Mouse (Mus musculus) MN1 (cell line): Measurements from ENCODE around the gene Emc8.

Source experiments
- DNase-seq: peaks from one replicate; pipeline ENCODE4 v3.0.0-alpha.2; 2016; ENCODE audit warnings: low spot score

Gene Emc8

GRCm38 (mm10) chr8:120668374-120668905 is at the start of gene Emc8:
Emc8 (minus strand) TSS chr8:120668573.
- no peak for DNase-seq

GRCm38 (mm10) chr8:120715996-120716680 is 47.8 kb upstream of the Emc8 start:
- DNase-seq, result no peak

GRCm38 (mm10) chr8:120715200-120715599 is 46.8 kb upstream of the Emc8 start:
- no peak for DNase-seq

DNA sequence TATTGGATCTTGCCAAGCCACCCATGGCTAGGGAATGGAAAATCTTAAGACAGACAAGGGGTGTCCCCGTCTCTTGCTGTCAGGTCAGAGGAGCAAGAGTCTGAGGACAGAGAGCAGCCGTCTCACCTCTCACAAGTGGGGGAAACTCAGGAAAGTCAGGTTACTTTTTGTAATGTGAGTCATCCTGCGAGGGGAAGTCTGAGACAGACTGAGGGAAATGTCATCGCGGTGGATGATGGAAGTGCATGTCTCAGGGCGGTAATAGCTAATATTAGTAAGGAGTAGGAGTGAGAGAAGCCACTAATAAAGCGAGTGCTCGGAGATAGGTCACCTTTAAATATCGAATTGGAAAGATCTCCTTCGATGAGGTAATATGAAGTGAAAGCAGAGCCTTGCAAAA is 40.8 kb upstream of the Emc8 start:
- DNase-seq, result no peak

DNA sequence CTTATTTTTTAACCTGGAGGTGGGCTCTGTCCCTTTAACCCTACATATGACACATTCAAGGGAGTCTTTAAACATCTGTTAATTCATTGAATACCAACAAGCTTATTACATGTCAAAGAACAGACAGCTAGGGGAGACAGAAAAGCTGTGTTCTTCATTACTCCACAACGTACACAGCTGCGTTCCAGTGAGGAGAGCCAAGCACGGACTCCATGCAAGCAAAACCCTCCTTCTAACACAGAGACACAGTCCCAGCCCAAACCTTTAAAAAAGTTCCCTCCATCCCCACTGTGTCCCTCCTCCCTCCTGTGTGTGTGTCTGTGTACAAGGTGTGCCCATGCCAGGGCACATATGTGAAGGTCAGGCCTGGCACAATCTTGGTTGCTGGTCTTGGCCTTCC is 37.8 kb upstream of the Emc8 start:
- no peak for DNase-seq

- DNase-seq, result no peak
These were observed 36.8 kb upstream of the Emc8 start for GRCm38 (mm10) chr8:120705163-120705562.

- DNase-seq, result no peak
These were observed 35.8 kb upstream of the Emc8 start for GRCm38 (mm10) chr8:120704203-120704602.

GRCm38 (mm10) chr8:120701758-120702465 is 33.5 kb upstream of the Emc8 start:
- no peak for DNase-seq

- DNase-seq, result no peak
These were observed 31.7 kb upstream of the Emc8 start for GRCm38 (mm10) chr8:120700053-120700452.

DNA sequence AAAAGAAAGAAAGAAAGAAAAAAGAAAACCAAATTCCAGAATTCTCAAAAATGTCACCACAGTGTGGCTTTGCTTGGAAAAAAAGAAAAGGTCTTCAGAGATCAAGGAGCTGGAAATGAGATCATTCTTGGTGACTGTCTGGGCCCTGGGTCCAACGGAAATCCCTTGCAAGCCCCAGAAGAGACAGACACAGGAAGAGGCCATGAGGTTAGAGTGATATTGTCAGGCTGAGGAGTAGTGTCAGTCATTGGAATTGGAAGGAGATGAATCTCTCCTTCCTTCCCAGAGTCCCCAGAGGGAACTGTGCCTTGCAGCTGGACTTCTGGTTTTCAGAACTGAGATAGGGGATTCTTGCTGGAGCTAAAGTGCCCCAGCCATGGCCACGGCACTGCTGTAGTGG is 31.2 kb upstream of the Emc8 start:
- DNase-seq, result no peak

DNA sequence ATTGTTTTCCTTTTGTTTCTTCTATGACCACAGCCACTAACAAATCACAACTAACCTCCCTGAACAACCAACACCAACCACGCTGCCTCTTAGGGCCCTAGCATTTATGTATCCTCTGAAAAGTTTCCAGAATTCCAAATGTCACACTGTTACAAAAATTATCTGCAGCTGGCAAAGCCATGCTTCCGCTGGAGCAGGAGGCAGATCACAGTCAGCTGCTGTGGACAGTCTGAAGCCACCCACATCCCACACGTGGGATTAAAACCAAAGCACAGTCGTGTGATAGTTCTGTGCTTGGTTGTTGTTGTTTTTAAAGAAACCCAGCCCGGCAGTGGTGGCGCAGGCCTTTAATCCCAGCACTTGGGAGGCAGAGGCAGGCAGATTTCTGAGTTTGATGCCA is 30.7 kb upstream of the Emc8 start:
- no peak for DNase-seq

GRCm38 (mm10) chr8:120698426-120698825 is 30.1 kb upstream of the Emc8 start:
- DNase-seq, result no peak

DNA sequence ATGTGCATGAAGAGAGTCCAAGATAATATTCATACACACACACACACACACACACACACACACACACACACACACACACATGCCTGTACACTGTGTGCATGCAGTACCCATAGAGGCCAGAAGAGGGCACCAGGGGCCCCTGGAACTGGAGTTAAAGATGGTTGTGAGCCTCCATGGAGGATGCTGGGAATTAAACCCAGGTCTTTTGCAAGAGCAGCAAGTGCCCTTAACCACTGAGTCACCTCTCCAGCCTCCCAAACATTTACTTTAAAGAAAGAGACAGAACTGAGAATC is 29.6 kb upstream of the Emc8 start:
- DNase-seq, result no peak

GRCm38 (mm10) chr8:120697154-120697978 is 29.0 kb upstream of the Emc8 start:
- DNase-seq, result peak; percentile 69

- no peak for DNase-seq
These were observed 28.2 kb upstream of the Emc8 start for GRCm38 (mm10) chr8:120696401-120697153.

DNA sequence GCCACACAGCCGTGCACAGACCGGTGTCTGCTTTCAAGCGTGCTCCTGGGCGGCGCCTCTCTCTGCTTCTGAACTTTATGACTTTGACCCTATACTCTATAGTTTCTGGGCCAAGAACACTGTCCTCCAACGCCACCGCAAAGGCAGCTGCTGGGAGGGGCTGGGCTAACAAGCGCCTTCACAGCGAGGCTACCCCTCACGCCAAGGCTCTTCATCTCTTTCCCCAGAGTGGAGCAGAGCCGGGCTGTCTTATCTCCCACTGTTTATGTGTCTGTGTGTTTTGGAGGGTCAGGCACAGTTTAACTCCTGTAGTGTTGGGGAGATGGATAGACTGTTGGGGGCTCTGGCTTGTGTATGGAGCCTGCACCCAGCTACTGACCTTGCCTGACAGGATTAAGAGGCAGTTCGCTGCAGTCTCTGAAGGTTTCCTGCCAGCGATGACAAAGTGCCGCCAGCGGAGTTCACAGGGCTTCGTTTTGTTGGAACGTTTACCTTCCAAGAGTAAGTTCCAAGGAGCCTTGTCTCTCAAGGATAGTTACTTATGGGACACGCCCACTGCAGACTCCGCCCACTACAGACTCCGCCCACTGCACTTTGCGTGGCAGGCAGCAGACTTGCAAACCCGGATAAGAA is 25.6 kb upstream of the Emc8 start:
- DNase-seq, result no peak

- no peak for DNase-seq
These were observed 24.6 kb upstream of the Emc8 start for GRCm38 (mm10) chr8:120692934-120693333.

DNA sequence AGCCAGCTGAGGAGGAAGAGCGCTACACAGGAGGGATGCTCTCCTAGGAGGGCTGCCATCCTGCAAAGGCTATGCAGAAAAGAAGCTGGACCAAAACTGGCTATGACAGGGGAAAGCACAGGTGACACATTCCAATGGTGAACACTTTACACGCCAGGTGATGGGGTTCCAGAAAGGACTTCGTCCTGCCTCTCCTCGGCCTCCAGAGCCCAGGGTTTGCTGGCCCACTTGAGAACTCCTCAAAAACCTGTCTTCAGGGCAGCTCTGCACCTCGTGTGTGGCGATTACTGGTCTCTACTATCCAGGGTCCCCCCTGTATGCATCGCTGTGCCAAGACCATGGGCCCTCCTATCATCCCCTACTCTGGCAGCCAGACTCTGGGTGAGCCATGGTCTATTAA is 20.1 kb upstream of the Emc8 start:
- DNase-seq, result no peak

DNA sequence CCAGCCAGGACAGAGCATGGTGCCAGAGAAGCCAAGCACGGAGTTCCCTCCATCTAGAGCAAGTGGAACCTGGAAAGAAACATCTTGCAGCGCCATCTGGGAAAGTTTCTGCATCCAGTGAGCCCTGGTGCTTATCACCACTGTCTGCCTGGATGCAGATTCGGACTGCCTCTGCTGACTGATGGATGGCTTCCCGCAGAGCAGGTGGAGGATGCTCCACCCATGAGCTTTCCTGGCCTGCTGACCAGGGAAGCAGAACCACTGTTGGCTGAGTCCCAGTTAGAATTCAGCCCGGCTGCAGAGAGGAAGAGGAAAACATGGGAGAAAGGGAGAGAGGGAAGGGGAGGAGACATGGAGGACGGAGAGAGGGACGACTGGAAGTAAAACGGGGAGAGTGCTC is 19.4 kb upstream of the Emc8 start:
- DNase-seq, result no peak

DNA sequence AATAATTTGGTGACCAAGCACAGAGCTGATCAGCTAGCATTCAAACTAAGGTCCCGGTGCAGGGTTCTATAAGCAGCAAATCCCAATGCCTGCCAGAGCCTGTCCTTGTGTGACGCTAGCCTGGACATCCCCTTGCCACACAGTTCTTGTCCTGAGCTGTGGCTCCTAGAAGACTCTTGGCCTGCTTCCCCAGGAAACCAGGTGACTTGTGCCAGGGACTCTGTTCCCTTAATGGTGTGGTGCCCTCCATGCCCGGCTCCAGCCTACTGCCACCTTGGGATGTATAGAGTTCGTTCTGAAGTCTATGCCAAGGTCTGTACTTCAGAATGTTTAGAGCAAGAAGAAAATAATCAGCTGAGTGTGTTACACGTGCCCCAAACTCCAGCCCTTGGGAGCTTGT is 18.2 kb upstream of the Emc8 start:
- DNase-seq, result no peak

DNA sequence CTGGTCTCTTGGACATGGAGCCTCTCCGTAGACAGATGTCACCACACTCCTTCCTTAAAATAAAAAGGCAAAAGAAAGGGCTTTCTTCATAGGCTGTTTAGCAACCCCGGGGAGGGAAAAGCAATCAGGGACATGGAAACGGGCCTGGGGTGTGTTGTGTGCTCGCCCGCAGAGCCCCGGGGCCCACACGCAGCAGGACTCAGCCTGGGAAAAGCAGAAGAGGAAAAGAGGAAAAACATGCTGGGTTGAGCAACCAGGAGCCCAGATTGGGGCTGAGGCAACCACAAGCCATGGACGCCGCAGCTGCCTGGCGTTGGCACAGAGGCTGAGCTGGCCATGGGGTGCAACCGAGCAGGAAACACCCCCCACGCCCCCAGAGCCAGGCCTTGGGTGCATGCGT is 17.7 kb upstream of the Emc8 start:
- DNase-seq, result no peak

DNA sequence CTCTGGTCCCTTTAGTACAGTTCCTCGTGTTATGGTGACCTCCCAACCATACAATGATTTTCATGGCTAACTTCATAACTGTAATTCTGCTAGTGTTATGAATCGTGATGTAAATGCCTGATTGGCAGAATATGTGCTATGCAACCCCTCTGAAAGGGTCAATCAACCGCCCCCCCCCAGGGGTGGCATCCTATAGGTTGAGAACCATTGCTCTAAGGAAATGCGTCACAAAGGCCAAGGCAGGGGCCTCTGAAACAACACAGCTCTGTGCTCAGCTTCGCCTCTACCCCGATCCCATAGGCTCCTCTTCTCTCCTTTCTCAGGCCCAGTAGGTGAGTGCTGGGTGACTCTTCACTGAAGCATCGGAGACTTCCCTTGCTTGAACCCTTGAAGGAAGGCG is 17.2 kb upstream of the Emc8 start:
- DNase-seq, result no peak
